Mouse (Mus musculus) embryonic fibroblast, embryonic 13.5 days (primary cell): Measurements from ENCODE around the gene Ndufb2.

Experiments
- CTCF ChIP-seq: IDR thresholded peaks from 2 replicates; pipeline ENCODE4 v1.5.1; 2011; ENCODE audit warnings: mild to moderate bottlenecking, control low read depth, low read length, moderate library complexity, borderline replicate concordance; ENCODE audit not compliant: insufficient read depth
- POLR2A ChIP-seq: IDR thresholded peaks from 2 replicates; pipeline ENCODE4 v1.6.1; 2011; ENCODE audit warnings: low read depth, mild to moderate bottlenecking, control low read depth, low read length, moderate library complexity

DNA sequence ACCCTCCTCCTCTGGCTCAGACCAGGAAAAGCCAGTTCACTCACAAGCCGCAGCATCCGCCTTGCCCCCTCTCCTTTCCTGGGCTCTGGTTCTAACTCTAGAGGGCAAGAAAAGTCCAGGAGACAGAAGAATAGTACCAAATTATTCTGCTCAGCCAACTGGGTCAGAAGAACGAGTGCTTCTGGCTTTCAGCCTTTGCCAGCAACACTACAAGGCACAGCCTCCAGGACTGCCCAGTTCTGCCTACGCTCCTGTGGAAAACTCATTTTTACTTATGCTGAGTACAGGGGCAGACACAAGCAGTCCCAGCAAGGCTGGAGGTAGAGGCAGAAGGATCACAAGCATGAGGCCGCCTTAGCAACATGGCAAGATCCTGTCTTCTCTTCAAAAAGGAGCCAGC lies 44.3 kb upstream of the Ndufb2 start:
- TF ChIP-seq CTCF (no peak), POLR2A (no peak)
